Mouse (Mus musculus) thymus, adult 2 months (tissue): ENCODE data around the gene Rrp15.

ENCODE experiments used
- CTCF ChIP-seq: fragments of 200-500 bp; IDR thresholded peaks from 2 replicates; pipeline ENCODE4 v1.5.1; 2012; ENCODE audit warnings: mild to moderate bottlenecking, control low read depth, low read length, moderate library complexity, borderline replicate concordance; ENCODE audit not compliant: control insufficient read depth, poor library complexity, insufficient read depth; ENCODE audit errors: extremely low read depth
- POLR2A ChIP-seq: fragments of 200-500 bp; IDR thresholded peaks from 2 replicates; pipeline ENCODE4 v1.6.1; 2012; ENCODE audit warnings: mild to moderate bottlenecking, low read length, control low read depth, moderate library complexity; ENCODE audit not compliant: control insufficient read depth, poor library complexity, insufficient read depth; ENCODE audit errors: extremely low read depth

DNA sequence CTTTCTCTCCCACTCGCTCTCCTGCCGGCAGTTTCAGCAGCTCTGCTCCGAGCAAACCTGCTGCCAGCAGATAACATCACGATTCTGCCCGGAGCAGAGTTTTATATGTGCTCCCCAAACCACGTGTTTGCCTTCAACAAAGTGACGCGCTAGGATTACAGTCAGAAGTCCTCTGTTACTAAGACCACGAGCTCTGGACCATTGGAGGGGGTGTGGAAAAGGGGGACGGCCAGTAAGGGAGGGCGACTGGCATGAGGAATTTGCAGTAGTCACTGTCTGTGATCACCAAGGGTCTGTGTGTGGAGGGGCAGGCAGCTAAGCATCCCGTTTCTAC lies 43.3 kb downstream of the Rrp15 start, which contains the start of gene Tgfb2:
- TF ChIP-seq CTCF = no peak
- no peak for TF ChIP-seq POLR2A
